Mouse (Mus musculus): ENCODE results near the gene Zfhx3.

The Zfhx3 gene

DNA sequence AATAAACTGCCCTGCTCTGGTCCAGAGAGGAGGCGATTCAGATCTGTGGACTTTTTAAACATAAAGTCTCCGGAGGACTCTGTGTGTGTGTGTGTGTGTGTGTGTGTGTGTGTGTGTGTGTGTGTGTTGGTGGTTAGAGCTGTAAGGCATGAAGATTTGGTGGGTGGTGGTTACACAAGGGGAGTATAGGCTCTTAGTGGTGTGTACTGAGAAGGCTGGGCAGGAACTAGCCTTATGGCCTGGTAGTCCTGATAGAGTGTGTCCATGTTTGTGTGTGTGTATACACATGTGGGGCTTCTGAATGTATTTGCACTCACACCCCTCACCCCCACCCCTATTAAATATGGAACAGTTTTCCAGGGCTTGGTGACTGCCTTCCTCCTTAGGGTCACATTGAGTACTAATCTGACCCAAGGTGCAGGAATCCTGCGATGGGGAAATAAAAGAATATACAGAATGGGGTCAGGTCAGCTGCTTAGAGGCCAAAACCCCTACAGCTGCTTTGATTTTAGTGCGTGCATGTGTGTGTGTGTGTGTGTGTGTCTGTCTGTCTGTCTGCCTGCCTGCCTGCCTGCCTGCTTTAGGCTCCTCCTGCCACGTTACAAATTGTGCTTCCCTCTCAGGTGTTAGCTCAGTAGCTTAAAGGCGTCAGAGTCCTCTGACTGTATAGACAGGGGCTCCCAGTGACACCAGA, 764.6 kb downstream of the Zfhx3 start:
- DNase-seq = no peak

- no peak for DNase-seq
Measured at GRCm38 (mm10) chr8:108707576-108708281, 765.3 kb downstream of the Zfhx3 start.

- no peak for DNase-seq
Measured at GRCm38 (mm10) chr8:108708833-108709387, 766.5 kb downstream of the Zfhx3 start.

DNA sequence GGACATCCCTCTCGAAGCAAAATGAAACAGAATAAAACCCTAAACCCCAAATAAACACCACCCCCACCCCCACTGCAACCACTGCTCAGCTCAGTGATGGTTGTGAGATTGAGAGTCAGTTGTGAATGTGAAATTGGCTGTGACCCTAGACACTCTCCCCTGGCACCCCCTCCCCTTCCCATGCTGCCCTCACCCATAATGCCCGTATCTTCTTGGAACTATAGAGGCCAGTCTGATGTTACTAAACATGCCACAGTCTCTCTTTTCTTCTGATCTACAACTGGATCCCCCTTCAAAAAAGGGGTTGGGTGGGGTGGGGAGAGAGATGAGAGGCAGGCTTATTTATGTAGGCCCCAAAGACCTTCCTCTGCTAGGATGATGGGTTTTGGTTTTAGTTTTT, 767.0 kb downstream of the Zfhx3 start:
- DNase-seq = no peak

GRCm38 (mm10) chr8:108709928-108710606, 767.6 kb downstream of the Zfhx3 start:
- no peak for DNase-seq

DNA sequence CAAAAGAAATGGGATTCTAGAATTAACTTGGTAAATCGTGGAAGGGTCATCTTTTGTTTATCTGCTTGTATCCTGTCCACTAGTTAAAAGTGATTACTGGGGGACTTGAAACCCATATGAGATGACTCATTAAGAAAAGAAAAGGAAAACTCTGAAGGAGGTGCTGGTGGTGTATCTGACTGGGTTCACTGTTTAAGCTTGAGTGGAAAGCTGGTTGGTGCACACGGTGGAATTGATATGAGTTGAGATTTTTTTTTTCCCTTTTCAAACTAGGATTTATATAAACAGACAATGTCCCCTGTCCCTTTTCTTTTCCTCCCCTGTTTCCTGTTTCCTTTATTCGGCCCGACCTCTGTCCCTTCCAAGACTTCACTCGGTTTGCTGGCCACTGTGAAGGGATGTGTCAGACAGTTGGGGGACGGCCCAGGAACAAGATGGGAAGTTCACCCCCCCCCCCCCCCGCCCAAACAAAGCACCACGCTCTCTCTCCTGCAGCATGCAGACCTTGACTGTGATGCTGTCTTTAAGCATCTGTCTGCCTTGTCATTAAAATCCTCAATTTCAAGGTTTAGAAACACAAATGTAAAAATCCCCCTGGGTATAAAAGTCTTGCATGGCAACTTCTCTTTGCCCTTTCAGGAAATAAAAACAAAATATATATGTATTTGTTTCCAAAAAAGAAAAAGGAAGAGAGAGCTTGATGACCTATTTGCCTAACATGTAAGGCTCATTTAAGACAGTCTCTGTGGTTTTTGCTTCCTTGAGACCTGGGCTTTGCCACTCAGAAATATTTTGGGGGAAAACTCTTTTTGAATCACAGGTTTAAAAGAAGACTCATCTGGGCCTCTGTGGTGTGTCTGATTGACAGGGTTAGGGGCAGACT, 768.4 kb downstream of the Zfhx3 start:
- no peak for DNase-seq

DNA sequence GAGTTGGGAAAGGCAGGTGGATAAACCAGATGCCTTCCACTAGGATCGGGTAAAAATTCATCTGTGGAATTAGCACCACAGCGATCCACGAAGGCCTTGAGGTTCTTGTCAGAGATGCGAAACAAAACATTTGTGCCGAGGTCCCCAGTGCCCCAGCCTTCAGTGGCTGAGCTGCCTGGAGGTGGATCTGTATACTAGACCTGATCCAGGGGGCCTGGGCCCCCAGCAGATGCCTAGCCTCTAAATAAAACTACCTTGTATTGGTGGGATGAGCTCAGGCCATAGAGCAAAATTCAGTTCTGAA, 769.0 kb downstream of the Zfhx3 start:
- DNase-seq = no peak

GRCm38 (mm10) chr8:108712001-108712411, 769.6 kb downstream of the Zfhx3 start:
- DNase-seq = no peak

- no peak for DNase-seq
Measured at GRCm38 (mm10) chr8:108712607-108713006, 770.2 kb downstream of the Zfhx3 start.

DNA sequence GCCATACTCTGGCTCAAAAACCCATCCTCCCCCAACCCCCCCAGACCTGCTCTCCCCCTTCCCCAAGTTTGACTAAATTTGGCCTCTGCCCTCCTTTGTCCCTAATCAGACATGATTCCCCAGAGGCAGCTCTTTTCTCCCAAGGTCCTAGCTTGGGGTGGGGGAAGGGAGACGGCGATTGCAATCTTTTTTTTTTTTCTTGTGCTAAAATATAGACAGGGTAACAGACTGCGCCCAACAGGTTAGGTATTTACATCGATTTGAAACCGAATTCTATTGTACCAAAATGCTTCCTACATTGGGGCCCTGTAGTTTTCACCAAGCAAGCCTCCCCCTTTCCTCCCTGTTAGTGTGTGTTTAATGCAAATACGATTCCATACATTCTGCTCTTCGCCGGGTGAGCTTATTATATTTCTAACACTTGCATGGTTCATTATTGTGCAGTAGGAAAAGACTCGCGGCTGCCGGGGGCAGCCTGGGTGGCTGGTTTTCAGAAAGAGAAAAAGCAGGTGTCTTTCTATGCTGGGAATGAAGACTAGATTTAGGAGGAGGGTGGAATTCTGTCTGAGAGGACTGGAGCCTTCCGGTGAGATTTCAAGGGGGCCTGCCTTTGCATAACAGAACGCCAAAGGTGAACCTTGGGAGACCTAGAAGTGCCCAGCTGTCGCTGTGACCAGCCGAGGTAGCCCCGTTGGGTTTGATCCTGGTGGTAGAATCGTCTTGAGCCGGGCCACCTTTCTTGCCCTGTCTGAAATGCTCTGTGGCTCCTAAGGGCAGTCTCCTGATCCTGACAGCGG, 771.1 kb downstream of the Zfhx3 start:
- no peak for DNase-seq

GRCm38 (mm10) chr8:108714143-108714635, 771.7 kb downstream of the Zfhx3 start:
- no peak for DNase-seq

GRCm38 (mm10) chr8:108714636-108715415, 772.4 kb downstream of the Zfhx3 start:
- peak; percentile 49 to 50 for DNase-seq

DNA sequence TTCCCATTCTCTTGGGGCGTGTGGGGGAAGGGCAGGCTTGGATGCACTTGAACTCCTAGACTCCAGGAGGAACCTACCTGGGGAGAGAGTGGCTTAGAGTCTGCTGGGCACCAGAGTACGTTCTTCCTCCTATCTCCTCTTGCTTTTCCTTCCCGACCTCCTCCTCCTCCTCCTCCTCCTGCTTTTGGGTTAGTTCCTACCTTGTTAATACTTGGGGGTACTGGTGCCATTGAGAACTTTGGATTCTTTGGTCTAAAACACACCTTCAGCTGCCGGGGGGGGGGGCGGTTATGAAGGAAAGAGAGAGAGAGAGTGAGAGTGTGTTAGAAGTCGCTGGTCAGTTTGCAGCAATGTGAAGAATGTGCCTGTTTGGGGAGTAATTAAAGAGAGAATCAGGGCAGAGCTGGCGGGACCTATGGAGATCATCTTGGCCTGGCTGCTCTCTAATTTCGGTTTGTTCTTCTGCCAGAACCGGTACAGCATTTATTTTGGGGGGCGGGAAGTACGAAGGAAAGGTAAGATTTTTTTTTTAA, 773.0 kb downstream of the Zfhx3 start:
- DNase-seq = no peak

DNA sequence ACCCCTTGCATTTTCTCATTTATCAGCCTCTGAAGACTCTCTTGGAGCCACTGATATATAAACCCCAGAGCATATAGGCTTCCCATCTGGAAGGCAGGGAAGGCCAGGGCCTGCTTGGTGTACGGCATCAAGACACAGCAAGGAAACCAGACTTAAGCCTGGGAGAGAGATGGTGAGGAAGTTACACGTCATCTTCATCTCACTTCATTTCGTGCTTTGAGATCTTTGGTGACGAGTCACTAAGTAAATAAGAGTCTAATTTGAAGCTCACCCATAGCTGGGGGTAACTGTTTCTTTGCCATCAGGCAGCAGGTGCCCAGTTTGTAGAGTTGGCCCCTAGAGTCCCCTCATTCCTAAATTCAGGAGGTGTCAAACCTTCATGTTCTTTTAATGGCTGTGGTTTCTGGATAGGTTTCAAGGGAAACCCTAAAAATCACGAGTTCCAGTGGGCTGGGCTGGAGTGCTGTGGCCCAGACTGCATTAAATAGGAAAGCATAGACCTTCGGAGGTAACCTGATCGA, 773.9 kb downstream of the Zfhx3 start:
- no peak for DNase-seq

DNA sequence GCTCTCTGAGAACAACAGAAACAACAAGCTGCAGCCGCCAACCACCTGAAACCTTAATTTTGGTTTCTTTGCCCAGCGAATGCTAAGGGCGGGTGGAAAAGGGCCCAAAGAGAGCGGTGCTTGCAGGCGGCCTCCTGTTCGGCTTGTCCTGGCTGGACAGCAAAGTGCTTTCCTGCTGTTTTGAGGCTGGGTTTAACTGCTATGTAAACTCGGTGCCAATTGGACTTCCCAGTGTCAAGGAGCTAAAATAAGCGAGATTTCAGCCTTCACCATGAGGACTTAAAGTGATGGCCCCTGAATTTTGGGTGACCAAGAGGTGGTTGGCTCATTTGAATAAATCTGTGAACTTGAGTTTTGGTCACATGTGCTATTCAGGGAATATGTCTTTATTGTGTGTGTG, 775.1 kb downstream of the Zfhx3 start:
- DNase-seq = no peak

- DNase-seq = no peak
Measured at GRCm38 (mm10) chr8:108718031-108718430, 775.6 kb downstream of the Zfhx3 start.

DNA sequence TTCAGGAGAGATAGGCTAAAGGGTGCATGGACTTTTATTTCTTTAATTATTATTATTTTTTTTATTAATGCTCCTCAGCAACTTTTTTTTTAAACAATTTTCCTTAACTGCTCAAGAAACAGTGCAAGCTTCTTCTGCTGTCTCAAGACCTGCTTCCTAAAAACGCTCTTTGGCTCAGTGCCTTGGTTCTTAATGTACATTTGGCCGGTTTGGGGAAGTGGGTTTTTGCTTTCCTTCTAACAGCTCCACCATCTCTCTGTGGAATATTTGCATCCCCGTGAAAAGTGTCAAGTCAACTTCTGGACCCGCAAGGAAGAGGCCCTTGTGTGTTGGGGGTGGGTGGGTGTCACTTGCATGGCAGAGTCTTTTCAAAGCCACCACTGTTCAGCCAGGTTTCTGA, 778.4 kb downstream of the Zfhx3 start:
- DNase-seq = no peak

DNA sequence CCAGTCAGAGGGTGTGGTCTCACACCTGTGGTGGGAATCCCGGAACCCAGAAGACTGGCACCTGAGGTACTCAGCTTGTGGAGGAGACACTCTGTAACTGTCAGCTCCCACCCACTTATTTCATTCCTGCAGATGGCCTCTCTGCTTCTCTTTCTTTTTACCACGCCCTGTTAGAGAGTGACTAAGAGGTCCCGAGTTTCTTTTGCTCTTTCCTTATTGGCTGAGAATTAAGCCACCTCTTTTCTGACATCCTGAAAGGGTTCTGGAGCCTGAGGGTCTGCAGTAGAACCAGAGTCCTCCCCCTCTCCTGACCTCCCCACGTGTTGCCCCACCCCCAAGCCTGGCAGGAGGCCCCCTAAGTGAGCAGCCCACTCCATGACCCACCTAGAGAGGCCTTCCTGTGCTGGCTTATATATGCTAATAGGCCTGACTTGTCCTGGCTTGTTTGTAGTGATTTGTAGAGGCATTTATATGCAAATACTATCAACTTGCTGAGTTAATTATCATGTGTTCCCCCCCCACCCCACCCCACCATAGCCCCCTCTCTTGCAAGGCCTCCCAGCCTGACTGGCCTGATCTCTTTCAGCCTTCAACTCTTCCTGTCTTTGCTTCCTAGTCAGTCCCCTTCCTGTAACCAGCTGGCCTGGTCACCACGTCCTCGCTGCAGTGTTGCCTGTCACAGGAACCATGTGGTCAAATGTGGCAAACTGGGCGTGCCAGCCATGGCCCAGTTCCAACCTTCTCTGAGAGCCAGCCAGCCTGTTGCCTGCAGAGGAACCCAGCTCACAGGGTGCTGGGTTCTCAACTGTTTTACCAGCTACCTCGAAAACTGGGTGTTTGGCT, 780.4 kb downstream of the Zfhx3 start:
- no peak for DNase-seq

- no peak for DNase-seq
Measured at GRCm38 (mm10) chr8:108723636-108724035, 781.2 kb downstream of the Zfhx3 start.
